Mouse (Mus musculus) adrenal gland, postnatal 14 days (tissue): ENCODE results near the gene Optn. TPM values are rescaled to one million over a fixed set of nuclear protein-coding genes. Genes with fewer than 3 reads are reported as not detected.
"Not testable (repeated sequence)": the region's sequence is repeated elsewhere in the genome, so short reads cannot be mapped to it uniquely, and the experiment has no call there.

Source experiments
- DNase-seq: peaks from one replicate; pipeline ENCODE4 v3.0.0; 2021; ENCODE audit warnings: mixed read lengths
- long read RNA-seq, 2 experiments: library from polyadenylated mRNA; stranded (forward); transcript quantifications; one replicate each; pipeline ENCODE4 v2.0.0; 2021
- total RNA-seq: library from RNA; stranded (reverse); gene quantifications from 2 replicates; pipeline ENCODE4 v1.2.3, GENCODE M21; 2021

Gene Optn
- total RNA-seq: 77.7 and 81.5 TPM in 2 replicates
- long read RNA-seq, experiment 1, transcript Optn-202 (14 exons, 2,614 nt): major isoform, 58 of 97 reads
- long read RNA-seq, experiment 1, transcript Optn-201 (15 exons, 2,411 nt): minor isoform, 10 of 97 reads
- long read RNA-seq, experiment 1, partial matches to known transcripts: 13 of 97 reads
- long read RNA-seq, experiment 1, other reads (novel, unspliced or antisense): 16 of 97 reads
- long read RNA-seq, experiment 2, transcript Optn-201 (15 exons, 2,411 nt): minor isoform, 10 of 95 reads
- long read RNA-seq, experiment 2, transcript Optn-202 (14 exons, 2,614 nt): major isoform, 52 of 95 reads
- long read RNA-seq, experiment 2, partial matches to known transcripts: 9 of 95 reads
- long read RNA-seq, experiment 2, other reads (novel, unspliced or antisense): 24 of 95 reads

GRCm38 (mm10) chr2:5063299-5064205 is at the start of gene Optn:
Optn (minus strand) TSS chr2:5064051.
- DNase-seq: peak; percentile 95

GRCm38 (mm10) chr2:5112785-5113291 is 49.0 kb upstream of the Optn start:
- no peak for DNase-seq

- no peak for DNase-seq
Observed at GRCm38 (mm10) chr2:5102891-5103290, 39.0 kb upstream of the Optn start.

- DNase-seq: no peak
Observed at GRCm38 (mm10) chr2:5101743-5102245, 37.9 kb upstream of the Optn start.

GRCm38 (mm10) chr2:5099176-5099575 is 35.3 kb upstream of the Optn start:
- no peak for DNase-seq

- DNase-seq: peak; percentile 5
Observed at GRCm38 (mm10) chr2:5097786-5098445, 34.1 kb upstream of the Optn start.

GRCm38 (mm10) chr2:5095316-5095715 is 31.5 kb upstream of the Optn start:
- no peak for DNase-seq

GRCm38 (mm10) chr2:5094876-5095275 is 31.0 kb upstream of the Optn start:
- no peak for DNase-seq

- DNase-seq: peak; percentile 44
Observed at GRCm38 (mm10) chr2:5090385-5090784, 26.5 kb upstream of the Optn start.

- DNase-seq: peak; percentile 13
Observed at GRCm38 (mm10) chr2:5087667-5088066, 23.8 kb upstream of the Optn start.

GRCm38 (mm10) chr2:5083739-5084138 is 19.9 kb upstream of the Optn start:
- no peak for DNase-seq

GRCm38 (mm10) chr2:5080053-5080787 is 16.4 kb upstream of the Optn start:
- DNase-seq: peak; percentile 69

- no peak for DNase-seq
Observed at GRCm38 (mm10) chr2:5077937-5078336, 14.1 kb upstream of the Optn start.

GRCm38 (mm10) chr2:5077490-5077889 is 13.6 kb upstream of the Optn start:
- no peak for DNase-seq

- DNase-seq: no peak
Observed at GRCm38 (mm10) chr2:5075856-5076255, 12.0 kb upstream of the Optn start.

- no peak for DNase-seq
Observed at GRCm38 (mm10) chr2:5075432-5075831, 11.6 kb upstream of the Optn start.

- no peak for DNase-seq
Observed at GRCm38 (mm10) chr2:5073785-5074184, 9.9 kb upstream of the Optn start.

- DNase-seq: no peak
Observed at GRCm38 (mm10) chr2:5067951-5068350, 4.1 kb upstream of the Optn start.

- DNase-seq: not testable (repeated sequence)
Observed at GRCm38 (mm10) chr2:5067254-5067653, 3.4 kb upstream of the Optn start.

GRCm38 (mm10) chr2:5064247-5064646 is 396 bp upstream of the Optn start:
- no peak for DNase-seq
